Mouse (Mus musculus): ENCODE data around the gene Pdss1. TPM values are rescaled to one million over a fixed set of nuclear protein-coding genes. Genes with fewer than 3 reads are reported as not detected.
"Not testable (repeated sequence)": the region's sequence is repeated elsewhere in the genome, so short reads cannot be mapped to it uniquely, and the experiment has no call there.

Pdss1 gene
- total and polyA plus RNA-seq, 2 experiments from 2014 or later: 22.4 to 32.7 TPM

GRCm38 (mm10) chr2:22865818-22866217 lies 29.5 kb upstream of the Pdss1 start:
- Histone ChIP-seq H3K4me2 (ENCODE audit: low read depth, low read length) (no peak overlapping the region), H3K36me3 (replicated peaks; ENCODE audit: control insufficient read depth, insufficient read depth, low read length) (no peaks in the 10 kb centered on the region), H3K4me3 (ENCODE audit: low read depth, low read length) (no peak overlapping the region), H3K27me3 (ENCODE audit: control insufficient read depth, insufficient read depth, low read length) (no peaks in the 10 kb centered on the region), H3K27ac (ENCODE audit: low read depth) (no peak overlapping the region), H3K9me3 (replicated peaks; ENCODE audit: control insufficient read depth, low read length) (no peaks in the 10 kb centered on the region), H3K4me1 (ENCODE audit: control insufficient read depth, insufficient read depth) (no peaks in the 10 kb centered on the region), H3K9ac (replicated peaks; ENCODE audit: low read depth, low read length) (no peak overlapping the region)
- TF ChIP-seq CTCF (IDR thresholded peaks at IDR 0.05; ENCODE audit: low read depth) (no peak), EP300 (IDR thresholded peaks at IDR 0.05; ENCODE audit: low read depth) (no peak)
- DNase-seq (ENCODE audit: low spot score): no peak
- WGBS: 93% methylated on average over 1 of the region's 1 CpGs
- ATAC-seq (ENCODE audit: insufficient read depth, low read depth): no peak

GRCm38 (mm10) chr2:22866894-22867424 lies 28.4 kb upstream of the Pdss1 start:
- H3K27ac ChIP-seq (ENCODE audit: low read depth): no peak overlapping the region
- H3K4me1 ChIP-seq (ENCODE audit: control insufficient read depth, insufficient read depth): no peaks in the 10 kb centered on the region
- 64% methylated on average over 7 of the region's 7 CpGs for WGBS
- ATAC-seq (ENCODE audit: insufficient read depth, low read depth) (no peak), DNase-seq (ENCODE audit: low spot score) (no peak)
- no peak overlapping the region for H3K9ac ChIP-seq (replicated peaks; ENCODE audit: low read depth, low read length)
- no peak for TF ChIP-seq CTCF (IDR thresholded peaks at IDR 0.05; ENCODE audit: low read depth)
- TF ChIP-seq EP300 (IDR thresholded peaks at IDR 0.05; ENCODE audit: low read depth): no peak
- H3K4me2 ChIP-seq (ENCODE audit: low read depth, low read length): no peak overlapping the region
- H3K4me3 ChIP-seq (ENCODE audit: low read depth, low read length): no peak overlapping the region
- H3K36me3 ChIP-seq (replicated peaks; ENCODE audit: control insufficient read depth, insufficient read depth, low read length): no peaks in the 10 kb centered on the region
- H3K27me3 ChIP-seq (ENCODE audit: control insufficient read depth, insufficient read depth, low read length): no peaks in the 10 kb centered on the region
- no peaks in the 10 kb centered on the region for H3K9me3 ChIP-seq (replicated peaks; ENCODE audit: control insufficient read depth, low read length)

GRCm38 (mm10) chr2:22873159-22873558 lies 22.2 kb upstream of the Pdss1 start:
- DNase-seq (ENCODE audit: low spot score) (no peak), ATAC-seq (ENCODE audit: insufficient read depth, low read depth) (no peak)
- Histone ChIP-seq H3K4me1 (ENCODE audit: control insufficient read depth, insufficient read depth) (no peaks in the 10 kb centered on the region), H3K36me3 (replicated peaks; ENCODE audit: control insufficient read depth, insufficient read depth, low read length) (no peaks in the 10 kb centered on the region), H3K9me3 (replicated peaks; ENCODE audit: control insufficient read depth, low read length) (no peaks in the 10 kb centered on the region), H3K27ac (ENCODE audit: low read depth) (no peak overlapping the region), H3K27me3 (ENCODE audit: control insufficient read depth, insufficient read depth, low read length) (no peaks in the 10 kb centered on the region), H3K4me3 (ENCODE audit: low read depth, low read length) (no peak overlapping the region), H3K4me2 (ENCODE audit: low read depth, low read length) (no peak overlapping the region), H3K9ac (replicated peaks; ENCODE audit: low read depth, low read length) (no peak overlapping the region)
- 71% methylated on average over 1 of the region's 1 CpGs for WGBS
- TF ChIP-seq CTCF (IDR thresholded peaks at IDR 0.05; ENCODE audit: low read depth) (no peak), EP300 (IDR thresholded peaks at IDR 0.05; ENCODE audit: low read depth) (no peak)

GRCm38 (mm10) chr2:22874628-22875027 lies 20.7 kb upstream of the Pdss1 start:
- ATAC-seq (ENCODE audit: insufficient read depth, low read depth) (no peak), DNase-seq (ENCODE audit: low spot score) (no peak)
- H3K9me3 ChIP-seq (replicated peaks; ENCODE audit: control insufficient read depth, low read length): no peaks in the 10 kb centered on the region
- TF ChIP-seq EP300 (IDR thresholded peaks at IDR 0.05; ENCODE audit: low read depth) (no peak), CTCF (IDR thresholded peaks at IDR 0.05; ENCODE audit: low read depth) (no peak)
- no peaks in the 10 kb centered on the region for H3K36me3 ChIP-seq (replicated peaks; ENCODE audit: control insufficient read depth, insufficient read depth, low read length)
- H3K4me3 ChIP-seq (ENCODE audit: low read depth, low read length): no peak overlapping the region
- H3K27ac ChIP-seq (ENCODE audit: low read depth): no peak overlapping the region
- 51% methylated on average over 10 of the region's 10 CpGs for WGBS
- no peaks in the 10 kb centered on the region for H3K4me1 ChIP-seq (ENCODE audit: control insufficient read depth, insufficient read depth)
- no peak overlapping the region for H3K4me2 ChIP-seq (ENCODE audit: low read depth, low read length)
- H3K9ac ChIP-seq (replicated peaks; ENCODE audit: low read depth, low read length): no peak overlapping the region
- no peaks in the 10 kb centered on the region for H3K27me3 ChIP-seq (ENCODE audit: control insufficient read depth, insufficient read depth, low read length)

GRCm38 (mm10) chr2:22876614-22877013 lies 18.7 kb upstream of the Pdss1 start:
- Histone ChIP-seq H3K4me2 (ENCODE audit: low read depth, low read length) (no peak overlapping the region), H3K4me1 (ENCODE audit: control insufficient read depth, insufficient read depth) (no peaks in the 10 kb centered on the region), H3K9ac (replicated peaks; ENCODE audit: low read depth, low read length) (no peak overlapping the region), H3K4me3 (ENCODE audit: low read depth, low read length) (no peak overlapping the region), H3K27ac (ENCODE audit: low read depth) (no peak overlapping the region), H3K9me3 (replicated peaks; ENCODE audit: control insufficient read depth, low read length) (no peaks in the 10 kb centered on the region), H3K36me3 (replicated peaks; ENCODE audit: control insufficient read depth, insufficient read depth, low read length) (no peaks in the 10 kb centered on the region), H3K27me3 (ENCODE audit: control insufficient read depth, insufficient read depth, low read length) (no peaks in the 10 kb centered on the region)
- DNase-seq (ENCODE audit: low spot score): no peak
- 79% methylated on average over 3 of the region's 3 CpGs for WGBS
- ATAC-seq (ENCODE audit: insufficient read depth, low read depth): no peak
- TF ChIP-seq CTCF (IDR thresholded peaks at IDR 0.05; ENCODE audit: low read depth): no peak
- TF ChIP-seq EP300 (IDR thresholded peaks at IDR 0.05; ENCODE audit: low read depth): no peak

GRCm38 (mm10) chr2:22878781-22879180 lies 16.5 kb upstream of the Pdss1 start:
- TF ChIP-seq EP300 (IDR thresholded peaks at IDR 0.05; ENCODE audit: low read depth) (no peak), CTCF (IDR thresholded peaks at IDR 0.05; ENCODE audit: low read depth) (no peak)
- no peaks in the 10 kb centered on the region for H3K9me3 ChIP-seq (replicated peaks; ENCODE audit: control insufficient read depth, low read length)
- ATAC-seq (ENCODE audit: insufficient read depth, low read depth) (no peak), DNase-seq (ENCODE audit: low spot score) (no peak)
- H3K9ac ChIP-seq (replicated peaks; ENCODE audit: low read depth, low read length): no peak overlapping the region
- no peaks in the 10 kb centered on the region for H3K27me3 ChIP-seq (ENCODE audit: control insufficient read depth, insufficient read depth, low read length)
- H3K4me3 ChIP-seq (ENCODE audit: low read depth, low read length): no peak overlapping the region
- 28% methylated on average over 1 of the region's 1 CpGs for WGBS
- no peaks in the 10 kb centered on the region for H3K36me3 ChIP-seq (replicated peaks; ENCODE audit: control insufficient read depth, insufficient read depth, low read length)
- no peaks in the 10 kb centered on the region for H3K4me1 ChIP-seq (ENCODE audit: control insufficient read depth, insufficient read depth)
- H3K27ac ChIP-seq (ENCODE audit: low read depth): no peak overlapping the region
- H3K4me2 ChIP-seq (ENCODE audit: low read depth, low read length): no peak overlapping the region

GRCm38 (mm10) chr2:22880726-22881125 lies 14.6 kb upstream of the Pdss1 start:
- H3K27ac ChIP-seq (ENCODE audit: low read depth); ATAC-seq (ENCODE audit: insufficient read depth, low read depth); DNase-seq (ENCODE audit: low spot score); H3K4me1 ChIP-seq (ENCODE audit: control insufficient read depth, insufficient read depth); H3K36me3 ChIP-seq (replicated peaks; ENCODE audit: control insufficient read depth, insufficient read depth, low read length); H3K27me3 ChIP-seq (ENCODE audit: control insufficient read depth, insufficient read depth, low read length); H3K9ac ChIP-seq (replicated peaks; ENCODE audit: low read depth, low read length); H3K4me2 ChIP-seq (ENCODE audit: low read depth, low read length); H3K9me3 ChIP-seq (replicated peaks; ENCODE audit: control insufficient read depth, low read length); H3K4me3 ChIP-seq (ENCODE audit: low read depth, low read length): not testable (repeated sequence)
- WGBS: 69% methylated on average over 3 of the region's 3 CpGs

All from heart, postnatal 0 days (tissue).